Mouse (Mus musculus) ES-E14 (cell line): ENCODE results near the gene Zfp697.
"Not testable (repeated sequence)": the region's sequence is repeated elsewhere in the genome, so short reads cannot be mapped to it uniquely, and the experiment has no call there.

Experiments used
- CHD2 ChIP-seq: IDR thresholded peaks from 2 replicates; pipeline ENCODE4 v1.6.1; 2014; ENCODE audit warnings: mild to moderate bottlenecking, low read depth, low read length, inconsistent platforms
- HCFC1 ChIP-seq: IDR thresholded peaks from 2 replicates; pipeline ENCODE4 v1.6.1; 2012; ENCODE audit warnings: low read length, inconsistent platforms, borderline replicate concordance; ENCODE audit not compliant: insufficient read depth
- MAFK ChIP-seq: IDR thresholded peaks from 2 replicates; pipeline ENCODE4 v1.6.1; 2014; ENCODE audit warnings: mild to moderate bottlenecking, low read depth, low read length, inconsistent platforms; ENCODE audit not compliant: insufficient read depth
- ZC3H11A ChIP-seq: IDR thresholded peaks from 2 replicates; pipeline ENCODE4 v1.6.1; 2012; ENCODE audit warnings: low read depth, mild to moderate bottlenecking, inconsistent platforms, low read length, borderline replicate concordance
- ZNF384 ChIP-seq: IDR thresholded peaks from 2 replicates; pipeline ENCODE4 v1.6.1; 2012; ENCODE audit warnings: low read depth, low read length, inconsistent platforms

- not testable (repeated sequence) for TF ChIP-seq MAFK, ZC3H11A, HCFC1, CHD2, ZNF384
Observed at GRCm38 (mm10) chr3:98507229-98507628, 125.0 kb downstream of the Zfp697 start.
